Mouse (Mus musculus): ENCODE measurements around the gene Gpr176.

The Gpr176 gene

DNA sequence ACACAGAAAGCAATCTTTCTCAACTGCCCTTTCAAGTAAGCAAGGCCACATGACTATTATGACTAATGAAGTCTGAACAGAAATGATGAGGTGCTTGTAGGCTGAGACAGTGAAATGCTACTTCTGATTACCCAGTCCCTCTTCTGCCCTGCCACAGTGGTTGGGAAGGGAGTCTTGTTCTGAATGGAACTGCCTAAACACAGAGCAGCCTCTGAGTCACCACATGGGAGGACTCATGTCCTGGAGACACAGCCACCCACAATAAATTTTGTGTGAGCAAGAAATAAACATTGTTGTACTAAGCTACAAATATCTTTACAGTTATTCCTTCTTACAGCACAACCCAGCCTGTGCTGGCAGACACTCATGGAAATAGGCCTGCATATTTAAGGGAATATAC lies 2.7 kb upstream of the Gpr176 start:
- in situ Hi-C loops (cut with MboI; ENCODE audit: low pct_unique_long_range_greater_than_20kb in 1 of 2, low sequenced_read_pairs in 2 of 2, unreplicated experiment in 1 of 2), result no loop called here

DNA sequence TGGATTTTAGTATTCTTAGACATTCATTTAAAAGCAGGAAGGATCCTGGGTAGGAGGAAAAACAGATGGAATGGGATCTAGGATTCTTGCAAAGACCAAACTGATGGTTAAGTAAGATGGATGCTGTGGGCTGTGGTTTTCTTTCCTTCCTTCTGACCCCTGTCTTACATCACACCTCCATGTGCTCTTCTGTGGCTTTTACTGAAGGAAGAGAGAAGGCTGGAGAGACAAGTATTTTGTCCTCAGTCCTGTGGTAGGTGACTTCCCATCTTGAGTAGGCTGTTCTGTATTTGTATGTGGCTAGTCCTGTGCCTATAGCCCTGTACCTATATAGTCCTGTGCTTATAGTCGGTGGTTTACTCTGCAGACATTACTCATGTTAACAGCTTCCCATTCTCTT lies 2.3 kb upstream of the Gpr176 start:
- in situ Hi-C loops (cut with MboI; ENCODE audit: low pct_unique_long_range_greater_than_20kb in 1 of 2, low sequenced_read_pairs in 2 of 2, unreplicated experiment in 1 of 2), result no loop called here

- in situ Hi-C loops (cut with MboI; ENCODE audit: low pct_unique_long_range_greater_than_20kb in 1 of 2, low sequenced_read_pairs in 2 of 2, unreplicated experiment in 1 of 2), result no loop called here
Measured at GRCm38 (mm10) chr2:118373572-118374279, 507 bp upstream of the Gpr176 start.

DNA sequence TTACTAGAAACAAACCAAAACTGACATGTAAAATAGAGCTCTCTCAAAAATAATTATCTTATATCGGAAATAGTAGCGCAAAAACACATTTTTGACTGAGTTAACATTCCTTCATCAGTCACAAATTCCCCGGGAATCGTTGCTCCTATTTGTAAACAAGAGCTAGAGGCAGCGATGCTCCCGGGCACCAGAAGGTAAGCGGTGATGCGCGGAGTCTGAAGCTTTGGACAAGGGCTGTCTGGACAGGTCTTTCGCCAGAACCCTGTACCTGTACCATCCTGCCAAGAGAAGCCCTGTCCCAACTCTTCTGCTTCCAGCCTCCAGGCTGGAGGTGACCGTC lies 688 bp downstream of the Gpr176 start:
- in situ Hi-C loops (cut with MboI; ENCODE audit: low pct_unique_long_range_greater_than_20kb in 1 of 2, low sequenced_read_pairs in 2 of 2, unreplicated experiment in 1 of 2), result no loop called here

- in situ Hi-C loops (cut with MboI; ENCODE audit: low pct_unique_long_range_greater_than_20kb in 1 of 2, low sequenced_read_pairs in 2 of 2, unreplicated experiment in 1 of 2), result no loop called here
Measured at GRCm38 (mm10) chr2:118371841-118372240, 1.4 kb downstream of the Gpr176 start.

DNA sequence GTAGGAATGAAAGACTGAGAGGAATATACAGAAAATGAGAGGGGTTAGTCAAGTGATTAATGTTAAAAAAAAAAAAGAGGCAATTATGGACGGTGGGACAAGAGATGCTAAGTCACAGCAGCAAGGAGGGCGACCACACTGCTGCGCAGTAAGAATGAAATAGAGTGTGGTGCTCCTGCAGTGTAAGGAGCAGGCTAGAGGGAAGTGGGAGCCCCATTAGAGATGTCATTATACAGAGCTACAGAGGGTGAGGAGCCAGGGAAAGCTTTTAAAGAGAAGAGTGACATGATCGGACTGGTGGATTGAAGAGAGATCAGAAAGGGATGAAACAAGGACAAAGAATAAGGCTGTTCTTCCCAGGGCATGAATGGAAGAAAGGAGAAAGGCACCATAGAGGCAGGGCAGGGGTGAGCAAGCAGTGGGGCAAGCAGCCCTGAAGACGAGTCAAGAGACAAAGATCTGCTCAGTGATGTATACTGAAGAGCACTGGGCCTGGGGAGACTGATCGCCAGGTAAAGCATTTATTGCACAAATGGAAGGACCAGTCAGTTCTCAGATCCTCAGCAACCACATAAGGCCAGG lies 18.0 kb downstream of the Gpr176 start:
- in situ Hi-C loops (cut with MboI; ENCODE audit: low pct_unique_long_range_greater_than_20kb in 1 of 2, low sequenced_read_pairs in 2 of 2, unreplicated experiment in 1 of 2), result no loop called here

DNA sequence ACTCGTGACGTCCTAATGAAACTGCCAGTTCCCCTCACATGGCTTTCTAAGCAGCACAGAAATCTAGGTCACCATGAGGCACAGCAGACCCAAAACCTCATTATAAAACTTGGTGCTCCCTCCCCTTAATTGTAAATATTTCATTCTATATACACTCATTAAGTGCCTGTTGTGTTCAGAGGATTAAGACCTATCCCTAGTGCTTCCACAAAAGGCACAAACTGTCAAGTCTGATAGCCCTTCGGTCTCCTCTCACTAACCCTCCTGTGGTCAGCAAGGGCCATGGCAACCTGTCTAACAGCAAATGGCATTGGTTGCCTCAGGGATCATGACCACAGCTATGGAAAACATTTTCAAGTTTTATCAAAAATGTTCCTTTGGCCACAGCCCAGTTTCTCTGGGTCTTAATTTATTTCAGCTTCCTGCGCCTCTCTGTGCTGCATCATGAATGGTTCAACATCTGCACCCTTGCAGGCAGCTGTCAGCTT lies 19.3 kb downstream of the Gpr176 start:
- in situ Hi-C loops (cut with MboI; ENCODE audit: low pct_unique_long_range_greater_than_20kb in 1 of 2, low sequenced_read_pairs in 2 of 2, unreplicated experiment in 1 of 2), result no loop called here

DNA sequence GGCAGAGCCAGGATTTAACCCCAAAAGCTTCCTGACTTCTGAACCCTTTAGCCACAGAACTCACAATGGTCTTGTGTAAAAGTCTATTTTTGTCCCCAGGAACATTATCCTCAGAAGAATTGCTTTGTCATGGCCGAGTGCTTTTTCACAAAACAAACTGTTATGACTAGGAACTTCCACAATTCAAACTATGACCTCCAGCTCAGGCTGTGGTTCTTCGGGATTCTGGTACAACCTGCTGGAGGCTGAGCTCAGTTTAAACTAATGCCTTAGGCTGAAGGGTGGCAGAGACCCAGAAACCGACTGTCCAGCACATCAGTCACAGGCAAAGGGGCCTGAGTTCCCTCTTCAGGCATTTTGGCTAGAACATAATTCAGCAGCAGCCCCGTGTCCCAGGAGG lies 19.7 kb downstream of the Gpr176 start:
- in situ Hi-C loops (cut with MboI; ENCODE audit: low pct_unique_long_range_greater_than_20kb in 1 of 2, low sequenced_read_pairs in 2 of 2, unreplicated experiment in 1 of 2), result no loop called here

DNA sequence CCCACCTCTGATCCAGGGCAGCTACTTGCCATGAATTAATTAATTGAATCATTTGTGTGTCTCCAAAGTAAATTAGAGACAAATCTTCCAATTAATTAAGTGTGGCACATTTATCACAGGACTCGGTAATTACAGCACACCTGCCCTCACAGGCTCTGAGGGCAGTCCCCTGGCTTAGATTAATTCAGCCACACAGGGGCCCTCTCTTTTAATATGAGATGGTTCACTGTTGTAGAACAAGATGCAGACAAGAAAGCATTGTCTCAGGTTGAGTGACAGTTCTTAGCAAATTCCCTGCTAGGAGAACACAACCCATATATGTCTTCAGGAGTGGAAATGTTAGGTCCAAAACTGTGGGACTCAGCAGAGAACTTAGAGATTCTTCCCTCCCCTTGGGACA lies 27.7 kb downstream of the Gpr176 start:
- in situ Hi-C loops (cut with MboI; ENCODE audit: low pct_unique_long_range_greater_than_20kb in 1 of 2, low sequenced_read_pairs in 2 of 2, unreplicated experiment in 1 of 2), result no loop called here

DNA sequence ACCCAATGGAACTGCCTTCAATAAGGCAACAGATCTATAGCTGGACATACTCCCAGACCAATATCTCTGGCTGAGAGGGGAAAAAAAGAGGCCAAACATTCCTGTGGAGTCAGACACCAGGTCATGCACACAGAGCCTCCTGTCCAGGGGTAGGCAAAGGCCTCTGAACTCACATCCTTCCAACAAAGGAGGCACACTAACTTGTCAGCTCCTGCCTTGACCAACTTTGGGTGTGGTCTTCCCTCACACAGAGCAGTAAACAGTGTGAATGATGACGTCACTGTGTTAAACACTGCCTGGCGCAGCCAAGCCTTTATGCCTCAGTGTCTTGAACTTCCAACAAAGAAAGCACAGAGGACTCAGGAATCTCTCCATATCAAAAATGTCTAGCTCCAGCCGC lies 29.3 kb downstream of the Gpr176 start:
- in situ Hi-C loops (cut with MboI; ENCODE audit: low pct_unique_long_range_greater_than_20kb in 1 of 2, low sequenced_read_pairs in 2 of 2, unreplicated experiment in 1 of 2), result no loop called here

- in situ Hi-C loops (cut with MboI; ENCODE audit: low pct_unique_long_range_greater_than_20kb in 1 of 2, low sequenced_read_pairs in 2 of 2, unreplicated experiment in 1 of 2), result no loop called here
Measured at GRCm38 (mm10) chr2:118341295-118341694, 31.9 kb downstream of the Gpr176 start.

DNA sequence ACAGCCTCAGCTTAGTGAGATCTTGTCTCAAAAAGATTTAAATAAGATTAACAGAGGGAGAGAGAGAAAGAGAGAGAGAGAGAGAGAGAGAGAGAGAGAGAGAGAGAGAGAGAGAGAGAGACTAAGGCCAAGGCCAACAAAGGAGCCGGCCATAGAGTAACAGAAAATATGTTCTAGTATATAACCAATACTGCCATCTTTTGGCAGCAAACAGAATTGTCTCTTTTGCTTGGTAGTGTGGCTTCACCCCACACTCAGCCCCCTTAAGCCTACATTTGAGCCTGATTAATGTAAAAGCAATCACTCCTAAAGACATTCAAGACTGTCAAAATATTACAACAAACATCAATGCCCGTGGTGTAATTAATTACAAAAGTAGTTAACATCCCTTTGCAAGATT lies 37.1 kb downstream of the Gpr176 start:
- in situ Hi-C loops (cut with MboI; ENCODE audit: low pct_unique_long_range_greater_than_20kb in 1 of 2, low sequenced_read_pairs in 2 of 2, unreplicated experiment in 1 of 2), result no loop called here

DNA sequence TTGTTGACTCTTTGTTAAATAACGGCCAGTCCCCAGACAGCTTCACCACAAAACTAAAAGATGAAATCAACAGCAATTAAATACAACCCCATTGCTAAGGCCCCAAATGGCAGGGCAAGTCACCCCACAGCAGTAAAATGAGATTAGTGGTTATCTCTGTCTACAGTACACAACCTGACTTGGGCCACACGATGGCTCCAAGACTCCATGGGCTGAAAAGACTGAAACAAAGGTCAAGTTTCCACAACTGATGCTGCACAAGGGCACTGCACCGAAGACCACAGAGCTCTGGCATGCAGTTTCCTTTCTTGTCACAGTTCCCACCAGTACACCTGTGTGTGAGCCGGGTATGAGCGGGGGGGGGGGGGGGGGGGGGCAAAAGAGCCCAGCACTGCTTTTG lies 50.6 kb downstream of the Gpr176 start:
- in situ Hi-C loops (cut with MboI; ENCODE audit: low pct_unique_long_range_greater_than_20kb in 1 of 2, low sequenced_read_pairs in 2 of 2, unreplicated experiment in 1 of 2), result no loop called here

DNA sequence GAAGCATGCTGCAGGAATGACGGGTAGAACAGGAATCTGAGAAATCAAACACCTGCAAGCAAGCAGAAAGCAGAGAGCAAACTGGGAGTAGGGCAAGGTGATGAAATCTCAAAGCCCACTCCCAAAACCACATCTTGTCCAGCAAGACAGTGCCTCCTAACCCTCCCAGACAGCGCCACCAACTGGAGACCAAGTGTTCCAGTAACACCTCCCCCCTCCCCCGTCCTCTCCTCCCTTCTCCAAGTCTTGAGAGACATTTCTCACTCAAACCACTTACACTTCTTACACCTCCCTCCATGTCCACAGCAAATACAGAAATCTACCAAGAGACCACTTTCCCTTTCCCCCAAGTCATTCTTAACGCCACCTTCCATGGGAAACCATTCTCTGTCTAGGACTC lies 51.4 kb downstream of the Gpr176 start:
- in situ Hi-C loops (cut with MboI; ENCODE audit: low pct_unique_long_range_greater_than_20kb in 1 of 2, low sequenced_read_pairs in 2 of 2, unreplicated experiment in 1 of 2), result no loop called here

DNA sequence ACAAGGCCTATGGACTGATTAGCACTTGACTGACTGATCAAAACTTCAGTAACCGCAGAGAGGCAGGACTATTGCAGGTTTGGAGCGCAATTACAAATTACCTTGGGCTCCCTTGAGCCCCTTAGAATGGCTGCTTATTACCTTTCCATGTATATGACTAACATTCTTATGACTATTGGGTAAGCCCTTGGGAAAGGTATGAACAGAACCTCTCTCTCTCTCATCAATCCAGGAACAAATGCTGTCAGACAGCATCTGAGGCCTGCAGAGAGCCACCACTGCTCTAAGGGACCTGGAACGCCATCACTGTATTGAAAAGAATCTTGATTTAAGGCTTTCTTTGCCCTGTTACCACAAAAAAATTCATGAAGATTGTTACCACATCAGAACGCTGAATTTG lies 52.1 kb downstream of the Gpr176 start:
- in situ Hi-C loops (cut with MboI; ENCODE audit: low pct_unique_long_range_greater_than_20kb in 1 of 2, low sequenced_read_pairs in 2 of 2, unreplicated experiment in 1 of 2), result no loop called here

DNA sequence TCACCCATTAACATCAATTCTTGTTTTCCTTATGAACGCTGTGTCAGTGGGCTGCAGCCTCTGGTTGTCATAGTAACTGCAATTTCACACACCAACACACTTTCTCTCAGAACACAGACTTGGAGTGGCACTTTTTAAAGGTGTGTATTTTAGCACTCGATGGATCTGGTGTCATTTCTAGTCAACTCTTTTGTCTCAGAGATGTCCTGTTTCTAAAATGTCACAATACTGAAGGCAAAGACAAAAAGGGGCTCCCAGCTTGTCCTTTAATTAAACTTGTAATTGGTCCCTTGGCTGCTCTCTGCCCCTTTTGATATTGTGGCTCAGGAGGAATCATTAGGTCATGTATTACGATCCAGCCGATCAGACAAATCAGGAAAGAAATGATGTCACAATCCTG lies 52.7 kb downstream of the Gpr176 start:
- in situ Hi-C loops (cut with MboI; ENCODE audit: low pct_unique_long_range_greater_than_20kb in 1 of 2, low sequenced_read_pairs in 2 of 2, unreplicated experiment in 1 of 2), result no loop called here

DNA sequence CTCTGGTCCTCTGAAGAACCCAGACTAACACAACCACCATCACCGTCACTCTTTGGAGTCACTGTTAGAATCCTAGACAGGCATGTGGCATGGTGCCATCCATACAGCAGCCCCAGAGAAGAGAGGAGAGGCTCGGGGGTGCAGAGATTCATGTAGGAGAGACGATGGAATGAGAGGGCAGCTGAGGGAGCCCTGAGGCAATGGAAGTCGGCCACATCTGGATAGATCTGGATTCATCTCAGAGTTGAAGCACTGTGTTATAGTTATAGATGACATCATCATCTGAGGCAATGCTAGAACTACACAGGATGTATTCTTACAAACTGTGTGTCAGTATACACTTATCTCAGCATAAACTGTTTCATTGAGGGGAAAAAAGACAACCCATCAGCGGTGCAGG lies 54.0 kb downstream of the Gpr176 start:
- in situ Hi-C loops (cut with MboI; ENCODE audit: low pct_unique_long_range_greater_than_20kb in 1 of 2, low sequenced_read_pairs in 2 of 2, unreplicated experiment in 1 of 2), result no loop called here

GRCm38 (mm10) chr2:118316939-118317338 lies 56.3 kb downstream of the Gpr176 start:
- in situ Hi-C loops (cut with MboI; ENCODE audit: low pct_unique_long_range_greater_than_20kb in 1 of 2, low sequenced_read_pairs in 2 of 2, unreplicated experiment in 1 of 2), result no loop called here

DNA sequence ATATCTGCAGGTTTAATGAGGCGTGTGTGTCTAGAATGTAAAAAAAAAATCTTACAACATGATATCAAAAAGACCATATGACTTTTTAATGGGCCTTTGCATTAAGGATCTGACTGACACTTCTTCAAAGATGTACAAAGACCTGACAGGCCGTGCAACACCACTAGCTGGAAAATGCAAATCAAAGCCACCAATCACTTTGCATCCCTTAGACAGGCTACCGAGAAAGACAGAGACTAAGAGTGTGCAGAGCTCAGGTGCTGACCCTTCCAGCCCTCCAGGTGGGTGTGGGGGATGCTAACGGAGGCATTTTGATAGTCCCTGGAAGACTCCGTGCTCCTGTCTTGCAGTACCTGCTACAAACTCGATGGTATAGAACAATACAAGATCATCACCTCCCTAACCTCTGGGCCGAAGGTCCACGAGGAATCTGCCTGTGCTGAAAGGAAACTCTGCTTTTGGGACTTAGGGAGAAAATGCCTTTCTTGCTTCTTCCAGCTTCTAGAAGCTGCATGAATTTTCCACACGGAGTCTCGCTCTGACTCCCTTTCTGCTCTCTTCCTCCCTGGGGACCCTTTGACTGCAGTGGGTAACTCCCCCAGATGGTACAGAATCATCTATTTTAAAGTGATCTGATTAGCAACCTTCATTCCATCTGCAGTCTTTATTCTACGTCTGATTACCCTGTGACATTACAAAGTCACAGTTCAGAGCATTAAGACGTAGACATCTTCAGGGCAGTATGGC lies 57.4 kb downstream of the Gpr176 start:
- in situ Hi-C loops (cut with MboI; ENCODE audit: low pct_unique_long_range_greater_than_20kb in 1 of 2, low sequenced_read_pairs in 2 of 2, unreplicated experiment in 1 of 2), result no loop called here

DNA sequence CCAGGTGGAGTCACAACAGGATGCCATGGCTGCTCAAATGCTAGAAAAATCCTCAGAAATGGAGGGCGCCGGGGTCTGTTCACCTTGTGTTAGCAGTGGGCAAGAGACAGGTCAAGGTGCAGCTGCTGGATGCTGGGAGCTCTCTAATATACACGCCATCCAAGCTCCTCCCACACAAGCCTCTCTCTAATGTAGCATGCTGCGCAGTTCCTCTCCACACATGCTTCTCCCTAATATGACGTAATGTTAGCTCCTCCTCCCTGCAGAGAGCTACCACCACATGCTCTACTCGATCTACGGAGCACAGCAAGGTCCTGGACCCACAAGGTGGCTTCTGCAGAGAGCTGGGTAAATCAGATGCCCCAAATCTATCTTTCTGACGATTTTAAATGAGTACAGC lies 65.7 kb downstream of the Gpr176 start:
- in situ Hi-C loops (cut with MboI; ENCODE audit: low pct_unique_long_range_greater_than_20kb in 1 of 2, low sequenced_read_pairs in 2 of 2, unreplicated experiment in 1 of 2), result no loop called here
